Comparison of ENCODE assay signal across 22 mouse cellular contexts in genomic region chr2:150257291-150257690, GRCm38 (mm10). TPM values are rescaled to one million over a fixed set of nuclear protein-coding genes. Genes with fewer than 3 reads are reported as not detected.
DNase-seq lines count a peak whose midpoint lies in the region; ATAC-seq and TF ChIP-seq lines count a peak whose summit lies in the region.
"Not testable (repeated sequence)": the region's sequence is repeated elsewhere in the genome, so short reads cannot be mapped to it uniquely, and the experiment has no call there.
"Had no signal": no experiment of that assay in that cellular context is flagged by ENCODE, and none has a peak within 500 bp of the region (broad histone marks: within the 10 kb centered on the region; RNA-seq: fewer than 3 reads in every experiment).

Gene Gm14124, plus strand, starts transcription at chr2:150257517.

- H3K9ac ChIP-seq in CH12.LX (ENCODE audit: insufficient read depth, low read depth): peak within 1 kb of the TSS; percentile 76
- not testable (repeated sequence) for H3K9ac ChIP-seq in MEL (ENCODE audit: control insufficient read depth, low read depth, low read length, poor library complexity, severe bottlenecking)

- 0 out of 2 replicates have a peak, but pooled peaks have one; percentile 10 for ATAC-seq in megakaryocyte, adult 5-6 weeks (ENCODE audit: poor library complexity, severe bottlenecking)

- not testable (repeated sequence) for TF ChIP-seq EP300 in CH12.LX (IDR thresholded peaks at IDR 0.05; ENCODE audit: low read length); MEL (IDR thresholded peaks at IDR 0.05; ENCODE audit: low read depth in 1 of 2, low read length in 2 of 2)

- H3K4me2 ChIP-seq in CH12.LX (ENCODE audit: insufficient read depth, low read depth, poor library complexity, severe bottlenecking): peak within 1 kb of the TSS; percentile 93

- peak within 1 kb of the TSS; percentile 34 to 63 (median 44) for H3K4me3 ChIP-seq in CH12.LX (replicated peaks in 1 of 3; ENCODE audit: low read depth in 2 of 3, low read length in 2 of 3, poor library complexity in 1 of 3)
- H3K4me3 ChIP-seq in MEL (ENCODE audit: control insufficient read depth in 1 of 2, insufficient read depth in 1 of 2, low read depth in 2 of 2, low read length in 2 of 2): not testable (repeated sequence)

- TF ChIP-seq CTCF in CH12.LX (conservative IDR thresholded peaks at IDR 0.05 in 1 of 2, IDR thresholded peaks at IDR 0.05 in 1 of 2; ENCODE audit: low read depth in 2 of 2, low read length in 2 of 2); MEL (IDR thresholded peaks at IDR 0.05 in 2 of 3, conservative IDR thresholded peaks at IDR 0.05 in 1 of 3; ENCODE audit: control insufficient read depth in 1 of 3, insufficient read depth in 1 of 3, low read depth in 2 of 3, low read length in 3 of 3, poor library complexity in 1 of 3, severe bottlenecking in 1 of 3): not testable (repeated sequence)

- not testable (repeated sequence) for H3K4me1 ChIP-seq in CH12.LX (ENCODE audit: control insufficient read depth in 1 of 2, insufficient read depth in 2 of 2); MEL (ENCODE audit: control insufficient read depth in 1 of 2, insufficient read depth in 2 of 2, low read length in 2 of 2)

- not testable (repeated sequence) for H3K36me3 ChIP-seq in CH12.LX (replicated peaks in 1 of 2; ENCODE audit: control insufficient read depth in 1 of 2, insufficient read depth in 1 of 2, low read length in 1 of 2); MEL (ENCODE audit: control insufficient read depth in 1 of 2, insufficient read depth in 2 of 2, low read length in 2 of 2)

- TF ChIP-seq POLR2A in CH12.LX (IDR thresholded peaks at IDR 0.05; ENCODE audit: low read depth, low read length): peak; percentile 42
- not testable (repeated sequence) for TF ChIP-seq POLR2A in MEL (IDR thresholded peaks at IDR 0.05; ENCODE audit: control insufficient read depth in 1 of 2, insufficient read depth in 1 of 2, low read depth in 1 of 2, low read length in 2 of 2, poor library complexity in 1 of 2)

- not testable (repeated sequence) for H3K79me2 ChIP-seq in CH12.LX (replicated peaks; ENCODE audit: control insufficient read depth, extremely low read depth, insufficient read depth, poor library complexity, severe bottlenecking); MEL (ENCODE audit: control insufficient read depth, insufficient read depth, low read length, poor library complexity)

- H3K27ac ChIP-seq in CH12.LX (ENCODE audit: insufficient read depth, low read depth): peak within 1 kb of the TSS; percentile 46
- H3K27ac ChIP-seq in MEL (ENCODE audit: control insufficient read depth, low read depth, low read length): not testable (repeated sequence)

- in situ Hi-C loops in CH12.LX (cut with MboI; ENCODE audit: low pct_ligation_motif_present, low pct_unique_long_range_greater_than_20kb, low sequenced_read_pairs): not testable (repeated sequence)

- TF ChIP-seq RAD21 in CH12.LX (IDR thresholded peaks at IDR 0.05; ENCODE audit: low read depth, low read length); MEL (IDR thresholded peaks at IDR 0.05; ENCODE audit: low read depth, low read length): not testable (repeated sequence)

- peak; percentile 66 for DNase-seq in 3134 (ENCODE audit: extremely low read depth, insufficient read length, low spot score)
- DNase-seq in CH12.LX (ENCODE audit: extremely low read depth): peak; percentile 83
- DNase-seq in ES-CJ7 (ENCODE audit: low read depth, low spot score): peak; percentile 91
- DNase-seq in MEL (ENCODE audit: low read depth, low spot score): peak; percentile 1
- DNase-seq in R1 (ENCODE audit: low read depth, low spot score): peak; percentile 97
- DNase-seq in adipocyte (ENCODE audit: low spot score): peak; percentile 88

- not testable (repeated sequence) for H3K9me3 ChIP-seq in CH12.LX (replicated peaks; ENCODE audit: low read length); MEL (replicated peaks; ENCODE audit: insufficient read depth, low read length)

- H3K27me3 ChIP-seq in CH12.LX (replicated peaks); MEL (ENCODE audit: control insufficient read depth in 1 of 2, insufficient read depth in 2 of 2, low read length in 2 of 2): not testable (repeated sequence)

- dilution Hi-C loops in CH12.LX (cut with MboI; ENCODE audit: extremely low pct_ligation_motif_present, extremely low pct_unique_long_range_greater_than_20kb, low sequenced_read_pairs): not testable (repeated sequence)

TF ChIP-seq in CH12.LX, 34 proteins besides CTCF, POLR2A, EP300 and RAD21:
- TF ChIP-seq MYC (IDR thresholded peaks at IDR 0.05; ENCODE audit: low read depth, low read length): peak; percentile 51; the same call in 1 of the 2 replicates
- TF ChIP-seq ELF1 (IDR thresholded peaks at IDR 0.05; ENCODE audit: low read depth, low read length): peak; percentile 46; the same call in 1 of the 2 replicates
- 0 out of 2 replicates have a peak, but pooled peaks have one; percentile 6 for TF ChIP-seq TCF12 (IDR thresholded peaks at IDR 0.05; ENCODE audit: low read depth, low read length)
- peak; percentile 57; the same call in 1 of the 2 replicates for TF ChIP-seq TBP (conservative IDR thresholded peaks at IDR 0.05; ENCODE audit: low read depth, low read length)
- peak; percentile 61 for TF ChIP-seq HCFC1 (IDR thresholded peaks at IDR 0.05; ENCODE audit: low read depth, low read length)
- peak; percentile 71 for TF ChIP-seq CHD2 (IDR thresholded peaks at IDR 0.05; ENCODE audit: low read length)

RNA-seq across cellular contexts. Expression of gene Gm14124, which starts in this region (rescaled TPM):
- 5.1 and 8.5 TPM in 2 replicates for total RNA-seq in CH12.LX (2012; rRNA removed)
- 10.4 and 13.4 TPM in 2 replicates for total RNA-seq in CH12.LX (2014; rRNA removed)
- 6.0 and 6.5 TPM in 2 replicates for polyA plus RNA-seq in CH12.LX (2012; ENCODE audit: insufficient read length, low read depth)
- 0.12 TPM in 1 of 2 replicates, not detected in the other for total RNA-seq in MEL (2012; rRNA removed)
- under 1 TPM in 1 of 2 experiments, not detected in 1; 0.04 TPM for polyA plus RNA-seq in MEL (2012; ENCODE audit: insufficient read depth in 1 of 2, insufficient read length in 2 of 2, low read depth in 1 of 2, low replicate concordance in 2 of 2, missing spikeins in 1 of 2)
- not detected in 2 replicates for total RNA-seq in megakaryocyte, adult 5-6 weeks (2015)
- not detected in 2 replicates for total RNA-seq in megakaryocyte, adult 5-6 weeks (2017)
- total RNA-seq: gastrocnemius, adult 18-20 months; granulocyte monocyte progenitor cell, adult 5-6 weeks; heart, postnatal 14 days; heart, postnatal 4 days; hindbrain, postnatal 0 days had no signal
- polyA plus RNA-seq: activated CD4-positive, CD25-positive, alpha-beta regulatory T cell, adult 4 months; embryonic facial prominence, embryonic 11.5 days; embryonic facial prominence, embryonic 14.5 days; forebrain, embryonic 13.5 days; forebrain, embryonic 16.5 days; heart, adult 2 months; heart, embryonic 10.5 days; heart, embryonic 13.5 days; heart, embryonic 16.5 days; hindbrain, embryonic 11.5 days had no signal

Comparison
In these comparisons a context has a peak if more than half of its experiments do, and no peak if none do; other contexts are left out.
1. Peak in DNase-seq in MEL; RNA of the gene not detected or under 1 TPM.
2. Peak in ATAC-seq in megakaryocyte, adult 5-6 weeks; RNA of the gene not detected or under 1 TPM.
3. DNase-seq: peak in every context shown above with its lines; median percentile 97 in R1; 91 in ES-CJ7; 88 in adipocyte; 83 in CH12.LX; 66 in 3134; 1 in MEL.